Mouse (Mus musculus) adrenal gland, postnatal 0 days (tissue): ENCODE measurements around the gene Olfr519. TPM values are rescaled to one million over a fixed set of nuclear protein-coding genes. Genes with fewer than 3 reads are reported as not detected.

Experiments used
- polyA plus RNA-seq: library from polyadenylated mRNA; unstranded; fragments of >200 nt; fragmentation: Nextera tagmentation; extraction: Ambion mirVana; gene quantifications from 2 replicates; pipeline ENCODE4 v1.2.1, GENCODE M21; 2015

Olfr519 gene
- polyA plus RNA-seq, result not detected in 2 replicates

DNA sequence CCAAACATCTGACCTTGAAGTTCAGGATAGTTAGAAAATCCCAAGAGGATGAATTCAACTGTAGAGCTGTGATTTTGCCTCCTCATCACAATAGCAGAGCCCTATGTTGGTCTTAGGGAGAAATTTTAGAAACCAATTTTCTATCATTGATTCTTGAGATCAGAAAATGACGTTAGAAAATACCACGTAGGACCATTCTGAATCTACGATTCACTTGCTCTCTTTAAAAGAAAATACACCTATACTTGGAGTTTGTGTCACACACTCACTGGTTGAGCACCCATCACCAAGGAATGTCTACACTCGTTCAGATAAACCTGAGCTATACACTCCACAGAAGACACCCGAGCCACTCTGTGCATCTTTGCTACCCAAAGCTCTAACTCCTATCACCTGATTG is at the start of gene Olfr519:
Gene Olfr519 (minus strand): TSS at position 101 of the 400 bp plus-strand sequence.

DNA sequence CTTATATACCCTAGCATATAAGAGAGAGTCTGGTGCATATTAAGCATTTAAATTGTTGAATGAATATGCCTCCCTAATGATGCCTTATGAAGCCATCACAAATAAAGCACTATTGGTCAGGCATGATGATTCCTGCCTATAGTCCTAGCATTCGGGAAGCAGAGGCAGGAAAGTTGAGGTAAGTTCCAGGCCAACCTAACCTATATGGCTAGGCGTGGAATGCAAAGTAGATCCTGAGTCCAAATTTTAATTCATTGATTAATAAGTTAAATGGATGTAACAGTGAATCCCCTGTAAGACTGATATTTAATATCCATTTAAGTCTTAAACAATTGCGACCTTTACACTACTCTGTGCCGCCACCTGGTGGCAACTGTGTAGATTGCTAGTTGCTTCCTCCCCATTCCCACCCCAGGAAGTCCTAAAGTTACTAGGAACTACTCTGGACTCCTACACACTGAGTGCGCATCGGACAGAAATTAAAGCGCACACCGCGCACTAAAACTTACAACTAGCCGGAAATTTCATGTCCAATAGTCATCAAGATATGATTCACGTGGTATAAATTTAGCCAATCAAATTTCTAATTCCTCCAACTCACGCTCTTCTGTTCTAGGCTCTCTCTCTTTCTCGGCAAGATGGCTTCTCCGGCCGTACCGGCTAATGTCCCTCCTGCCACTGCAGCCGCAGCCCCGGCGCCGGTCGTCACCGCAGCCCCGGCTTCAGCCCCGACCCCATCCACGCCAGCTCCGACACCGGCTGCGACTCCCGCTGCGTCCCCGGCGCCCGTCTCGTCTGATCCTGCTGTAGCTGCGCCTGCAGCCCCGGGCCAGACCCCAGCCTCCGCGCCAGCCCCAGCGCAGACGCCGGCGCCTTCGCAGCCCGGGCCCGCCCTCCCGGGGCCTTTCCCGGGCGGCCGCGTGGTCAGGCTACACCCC is 39.8 kb upstream of the Olfr519 start, which contains the start of gene Eif3f:
Gene Eif3f (plus strand): TSS at position 624 of the 938 bp plus-strand sequence.

GRCm38 (mm10) chr7:108929726-108930393 is 35.6 kb upstream of the Olfr519 start, which contains the start of gene Nlrp10:
TSS of gene Nlrp10 (minus strand) at chr7:108930178.

DNA sequence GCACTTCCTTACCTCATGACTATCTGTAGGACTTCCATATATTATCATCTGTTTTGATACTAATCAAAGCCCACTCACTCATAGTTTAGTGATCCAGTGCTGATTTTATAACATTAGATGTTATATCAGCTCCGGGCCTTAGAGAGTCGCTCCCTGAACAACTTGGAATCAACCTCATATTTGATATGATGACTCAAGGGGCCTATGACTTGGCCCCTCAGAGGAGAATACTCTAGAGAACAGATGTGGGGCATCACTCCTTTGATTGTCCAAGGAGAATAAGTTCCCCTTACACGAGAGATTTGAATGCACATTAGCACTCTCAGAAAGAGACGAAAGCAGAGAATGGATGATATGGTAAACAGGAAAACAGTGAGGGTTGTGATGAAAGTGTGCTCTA is 9.3 kb downstream of the Olfr519 start, which contains the start of gene Olfr518:
Gene Olfr518 (minus strand): TSS at position 101 of the 400 bp plus-strand sequence.

GRCm38 (mm10) chr7:108872279-108872678 is 21.9 kb downstream of the Olfr519 start, which contains the start of gene Olfr517:
TSS of gene Olfr517 (minus strand) at chr7:108872379.

DNA sequence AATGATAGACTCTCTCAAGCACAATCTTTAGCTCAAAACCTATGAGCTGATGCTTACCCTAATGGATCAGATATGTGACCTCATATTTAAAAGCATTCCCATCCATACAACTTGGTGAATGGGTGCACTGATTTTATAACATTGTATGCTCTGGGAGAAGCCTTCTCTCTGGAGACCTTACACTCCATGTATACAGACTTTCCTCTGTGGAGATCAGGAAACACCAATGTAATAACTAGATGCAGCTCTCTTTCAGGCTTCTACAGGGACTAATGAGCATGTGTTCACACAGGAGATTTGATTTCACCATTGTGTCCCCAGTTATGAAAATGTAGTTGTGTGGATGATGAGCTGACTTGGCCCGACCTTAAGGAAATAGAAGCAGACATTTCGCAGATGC is 43.8 kb downstream of the Olfr519 start, which contains the start of gene Olfr516:
Gene Olfr516 (minus strand): TSS at position 101 of the 400 bp plus-strand sequence.

Other genes starting within 250 kb of the Olfr519 start
- not detected in 2 replicates for gene Olfr509, start 242.5 kb downstream of the Olfr519 start, polyA plus RNA-seq
- not detected in 2 replicates for gene Olfr510, start 228.0 kb downstream of the Olfr519 start, polyA plus RNA-seq
- not detected in 2 replicates for gene Olfr512, start 181.1 kb downstream of the Olfr519 start, polyA plus RNA-seq
- not detected in 2 replicates for gene Olfr513, start 143.4 kb downstream of the Olfr519 start, polyA plus RNA-seq
- not detected in 2 replicates for gene Olfr514, start 68.4 kb downstream of the Olfr519 start, polyA plus RNA-seq
- not detected in 2 replicates for gene Olfr516, start 43.9 kb downstream of the Olfr519 start, polyA plus RNA-seq
- gene Olfr517, start 22.0 kb downstream of the Olfr519 start, polyA plus RNA-seq, result not detected in 2 replicates
- not detected in 2 replicates for gene Olfr518, start 9.4 kb downstream of the Olfr519 start, polyA plus RNA-seq
- 0.03 and 0.29 TPM in 2 replicates for gene Nlrp10, start 35.8 kb upstream of the Olfr519 start, polyA plus RNA-seq
- gene Eif3f, start 40.0 kb upstream of the Olfr519 start, polyA plus RNA-seq, result 64.8 and 79.2 TPM in 2 replicates
- 7.3 and 17.2 TPM in 2 replicates for gene Tub, start 55.9 kb upstream of the Olfr519 start, polyA plus RNA-seq
- 10.5 and 24.5 TPM in 2 replicates for gene Ric3, start 188.9 kb upstream of the Olfr519 start, polyA plus RNA-seq